Mouse (Mus musculus) liver (tissue): Measurements from ENCODE around the gene A430078G23Rik.
"Not testable (repeated sequence)": the region's sequence is repeated elsewhere in the genome, so short reads cannot be mapped to it uniquely, and the experiment has no call there.

ENCODE experiments used
- DNase-seq: peaks from one replicate; pipeline ENCODE4 v3.0.0-alpha.2; 2020; ENCODE audit warnings: mixed read lengths

The A430078G23Rik gene

GRCm38 (mm10) chr8:3353189-3353810, at the start of gene A430078G23Rik:
TSS of gene A430078G23Rik (plus strand) at chr8:3353415.
- DNase-seq: peak; percentile 18

GRCm38 (mm10) chr8:3308205-3308800, 44.9 kb upstream of the A430078G23Rik start:
- not testable (repeated sequence) for DNase-seq

- no peak for DNase-seq
Observed at GRCm38 (mm10) chr8:3309636-3310035, 43.6 kb upstream of the A430078G23Rik start.

- no peak for DNase-seq
Observed at GRCm38 (mm10) chr8:3311482-3311881, 41.7 kb upstream of the A430078G23Rik start.

- DNase-seq: not testable (repeated sequence)
Observed at GRCm38 (mm10) chr8:3313417-3313816, 39.8 kb upstream of the A430078G23Rik start.

- no peak for DNase-seq
Observed at GRCm38 (mm10) chr8:3313843-3314242, 39.4 kb upstream of the A430078G23Rik start.

- no peak for DNase-seq
Observed at GRCm38 (mm10) chr8:3314345-3314744, 38.9 kb upstream of the A430078G23Rik start.

- no peak for DNase-seq
Observed at GRCm38 (mm10) chr8:3316585-3316984, 36.6 kb upstream of the A430078G23Rik start.

- DNase-seq: not testable (repeated sequence)
Observed at GRCm38 (mm10) chr8:3319267-3319666, 33.9 kb upstream of the A430078G23Rik start.

GRCm38 (mm10) chr8:3324253-3324652, 29.0 kb upstream of the A430078G23Rik start:
- DNase-seq: no peak

- DNase-seq: no peak
Observed at GRCm38 (mm10) chr8:3327056-3327455, 26.2 kb upstream of the A430078G23Rik start.

- DNase-seq: no peak
Observed at GRCm38 (mm10) chr8:3327538-3328245, 25.5 kb upstream of the A430078G23Rik start.

- DNase-seq: no peak
Observed at GRCm38 (mm10) chr8:3330662-3331061, 22.6 kb upstream of the A430078G23Rik start.

GRCm38 (mm10) chr8:3331692-3332091, 21.5 kb upstream of the A430078G23Rik start:
- DNase-seq: no peak

- no peak for DNase-seq
Observed at GRCm38 (mm10) chr8:3335881-3336280, 17.3 kb upstream of the A430078G23Rik start.

GRCm38 (mm10) chr8:3336658-3337524, 16.3 kb upstream of the A430078G23Rik start:
- peak; percentile 49 for DNase-seq

GRCm38 (mm10) chr8:3337525-3337824, 15.7 kb upstream of the A430078G23Rik start:
- DNase-seq: not testable (repeated sequence)

- DNase-seq: no peak
Observed at GRCm38 (mm10) chr8:3337971-3338370, 15.2 kb upstream of the A430078G23Rik start.

- DNase-seq: not testable (repeated sequence)
Observed at GRCm38 (mm10) chr8:3340711-3341110, 12.5 kb upstream of the A430078G23Rik start.

GRCm38 (mm10) chr8:3345337-3345736, 7.9 kb upstream of the A430078G23Rik start:
- no peak for DNase-seq

- no peak for DNase-seq
Observed at GRCm38 (mm10) chr8:3346691-3347413, 6.4 kb upstream of the A430078G23Rik start.

- no peak for DNase-seq
Observed at GRCm38 (mm10) chr8:3348142-3348823, 4.9 kb upstream of the A430078G23Rik start.
